Mouse (Mus musculus): ENCODE results near the gene Hoxa5. TPM values are rescaled to one million over a fixed set of nuclear protein-coding genes. Genes with fewer than 3 reads are reported as not detected.

Gene Hoxa5
- total RNA-seq, 1 experiment from 2014 or later, result 3.9 TPM

GRCm38 (mm10) chr6:52228475-52229465, 24.4 kb upstream of the Hoxa5 start:
- no peak; the same call in 1 of the 2 replicates for ATAC-seq (replicated peaks; ENCODE audit: low read depth, poor library complexity, severe bottlenecking)

GRCm38 (mm10) chr6:52227470-52228222, 23.3 kb upstream of the Hoxa5 start:
- ATAC-seq (replicated peaks; ENCODE audit: low read depth, poor library complexity, severe bottlenecking), result no peak

- ATAC-seq (replicated peaks; ENCODE audit: low read depth, poor library complexity, severe bottlenecking), result no peak
These were observed 22.3 kb upstream of the Hoxa5 start for GRCm38 (mm10) chr6:52226569-52227257.

- ATAC-seq (replicated peaks; ENCODE audit: low read depth, poor library complexity, severe bottlenecking), result peak; percentile 57
These were observed 21.5 kb upstream of the Hoxa5 start for GRCm38 (mm10) chr6:52225612-52226568.

DNA sequence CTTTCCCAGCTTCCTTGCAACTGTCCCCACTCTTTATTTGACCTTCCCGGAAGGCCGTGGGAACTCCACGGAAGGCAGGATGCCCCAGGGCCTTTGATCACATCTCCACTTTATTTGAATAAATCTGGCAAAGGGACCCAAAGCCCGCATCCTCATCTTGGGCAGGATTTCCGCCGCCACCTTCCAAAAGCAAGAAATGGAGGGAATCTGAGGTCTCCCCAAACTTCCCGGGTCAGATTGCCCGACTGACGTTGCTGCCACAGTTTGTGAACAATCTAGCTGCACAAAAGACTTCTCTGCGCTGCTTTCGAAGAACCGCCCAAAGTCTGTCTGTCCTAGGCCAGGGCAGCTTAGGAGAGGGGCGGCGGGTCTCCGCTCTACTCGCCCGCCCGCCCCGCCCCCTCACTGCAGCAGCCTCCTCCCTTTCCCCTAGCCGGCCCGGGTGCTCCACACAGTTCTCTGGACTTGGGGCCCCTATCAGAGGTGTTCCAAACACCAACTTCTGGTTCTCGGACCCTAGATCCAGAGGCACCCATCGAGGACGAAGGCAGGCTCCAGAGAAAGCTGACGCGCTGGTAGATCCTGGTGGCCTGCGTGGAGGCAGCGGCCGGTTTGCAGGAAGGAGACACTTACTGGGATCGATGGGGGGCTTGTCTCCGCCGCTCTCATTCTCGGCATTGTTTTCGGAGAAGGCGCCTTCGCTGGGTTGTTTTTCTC, 20.7 kb upstream of the Hoxa5 start:
- ATAC-seq (replicated peaks; ENCODE audit: low read depth, poor library complexity, severe bottlenecking), result no peak

DNA sequence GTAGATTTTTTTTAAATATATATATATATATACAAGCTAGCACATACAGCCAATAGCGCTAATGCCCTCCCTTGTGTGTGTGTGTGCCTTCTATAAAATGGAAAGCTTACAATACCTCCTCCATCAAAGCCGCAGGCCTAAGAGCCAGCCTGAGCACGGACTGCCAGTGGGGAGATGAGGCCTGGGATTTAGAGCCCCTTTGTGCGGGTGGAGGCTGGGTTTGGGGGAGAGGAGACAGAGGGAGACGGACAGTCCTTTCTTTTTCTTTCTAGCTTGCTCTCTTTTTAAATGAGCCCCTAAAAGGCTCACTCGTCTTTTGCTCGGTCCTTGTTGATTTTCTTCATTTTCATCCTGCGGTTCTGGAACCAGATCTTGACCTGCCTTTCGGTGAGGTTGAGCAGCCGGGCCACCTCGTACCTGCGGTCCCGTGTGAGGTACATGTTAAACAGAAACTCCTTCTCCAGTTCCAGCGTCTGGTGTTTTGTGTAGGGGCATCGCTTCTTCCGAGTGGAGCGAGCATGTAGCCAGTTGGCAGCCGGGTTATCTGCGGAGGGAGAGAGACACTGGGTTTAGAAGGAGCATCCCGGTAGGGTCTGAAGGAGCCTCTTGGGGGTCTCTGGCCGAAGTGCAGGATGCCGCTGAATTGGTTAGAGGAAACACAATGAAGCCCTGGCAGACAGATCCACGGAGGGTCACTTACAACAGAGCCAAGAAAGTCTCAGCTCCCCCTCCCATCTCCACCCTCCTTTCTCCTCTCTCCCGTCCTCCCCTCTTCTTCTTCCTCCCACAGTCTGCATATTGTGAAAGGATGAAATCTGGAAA, 19.8 kb upstream of the Hoxa5 start:
- ATAC-seq (replicated peaks; ENCODE audit: low read depth, poor library complexity, severe bottlenecking), result no peak

DNA sequence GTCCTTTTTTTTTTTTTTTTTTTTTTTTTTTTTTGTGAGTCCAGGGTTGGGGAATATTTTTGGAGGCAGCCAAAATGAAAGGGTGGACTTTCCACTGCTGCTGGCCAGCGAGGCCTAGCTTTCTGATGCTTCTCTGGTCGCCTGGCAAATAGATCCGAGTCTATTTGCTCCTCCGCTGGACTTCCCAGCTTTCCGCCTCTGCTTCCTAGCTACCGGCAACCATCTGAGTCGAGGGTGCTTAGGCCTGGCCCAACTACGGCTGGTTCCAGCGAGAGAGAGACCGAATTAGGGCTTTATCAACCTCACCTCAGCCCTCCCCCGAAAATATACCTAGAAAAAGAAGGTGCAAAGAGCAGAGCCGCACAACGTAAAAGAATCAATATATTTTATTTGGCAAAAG, 18.3 kb upstream of the Hoxa5 start:
- no peak for ATAC-seq (replicated peaks; ENCODE audit: low read depth, poor library complexity, severe bottlenecking)

DNA sequence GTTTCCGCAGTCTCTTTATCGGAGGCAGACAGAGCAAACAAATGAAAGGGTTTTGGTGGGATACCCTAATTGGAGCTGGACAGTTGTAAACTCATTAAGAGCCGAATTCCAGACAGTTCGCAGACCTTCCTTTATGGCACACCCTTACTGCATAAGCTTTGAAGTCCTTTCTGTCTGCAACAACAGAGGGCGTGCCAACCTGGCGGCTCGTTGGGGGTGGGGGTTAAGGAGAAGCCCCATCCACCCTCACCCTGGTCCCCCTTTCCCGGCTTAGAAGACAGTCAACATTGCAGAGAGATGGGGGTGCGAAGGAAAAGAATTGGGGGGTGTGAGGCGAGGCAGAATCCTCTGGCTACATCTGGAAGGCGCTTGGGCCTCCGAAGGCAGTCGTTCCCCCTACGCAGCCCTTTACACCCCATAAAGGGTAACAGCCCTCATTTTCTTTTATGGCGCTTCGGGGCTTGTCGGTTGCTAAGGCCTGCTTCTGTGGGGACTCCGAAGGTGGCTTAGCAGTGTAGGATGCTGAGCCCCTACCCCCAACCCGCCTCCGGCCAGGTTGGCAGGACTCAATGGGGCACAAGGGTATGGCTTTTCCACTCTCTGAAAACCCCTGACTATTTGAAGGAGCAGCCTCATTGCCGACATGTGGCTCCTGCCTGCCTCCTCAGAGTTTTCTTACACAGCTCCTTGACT, 17.8 kb upstream of the Hoxa5 start:
- 0 out of 2 replicates have a peak, but pooled peaks have one; percentile 5 for ATAC-seq (replicated peaks; ENCODE audit: low read depth, poor library complexity, severe bottlenecking)

- peak; percentile 61 for ATAC-seq (replicated peaks; ENCODE audit: low read depth, poor library complexity, severe bottlenecking)
These were observed 17.1 kb upstream of the Hoxa5 start, which contains the start of gene Hoxa7 for GRCm38 (mm10) chr6:52221337-52221992. Hoxa7 (minus strand) TSS chr6:52221854.

GRCm38 (mm10) chr6:52220865-52221310, 16.5 kb upstream of the Hoxa5 start:
- ATAC-seq (replicated peaks; ENCODE audit: low read depth, poor library complexity, severe bottlenecking), result no peak

- ATAC-seq (replicated peaks; ENCODE audit: low read depth, poor library complexity, severe bottlenecking), result no peak; the same call in 1 of the 2 replicates
These were observed 15.8 kb upstream of the Hoxa5 start for GRCm38 (mm10) chr6:52220003-52220864.

DNA sequence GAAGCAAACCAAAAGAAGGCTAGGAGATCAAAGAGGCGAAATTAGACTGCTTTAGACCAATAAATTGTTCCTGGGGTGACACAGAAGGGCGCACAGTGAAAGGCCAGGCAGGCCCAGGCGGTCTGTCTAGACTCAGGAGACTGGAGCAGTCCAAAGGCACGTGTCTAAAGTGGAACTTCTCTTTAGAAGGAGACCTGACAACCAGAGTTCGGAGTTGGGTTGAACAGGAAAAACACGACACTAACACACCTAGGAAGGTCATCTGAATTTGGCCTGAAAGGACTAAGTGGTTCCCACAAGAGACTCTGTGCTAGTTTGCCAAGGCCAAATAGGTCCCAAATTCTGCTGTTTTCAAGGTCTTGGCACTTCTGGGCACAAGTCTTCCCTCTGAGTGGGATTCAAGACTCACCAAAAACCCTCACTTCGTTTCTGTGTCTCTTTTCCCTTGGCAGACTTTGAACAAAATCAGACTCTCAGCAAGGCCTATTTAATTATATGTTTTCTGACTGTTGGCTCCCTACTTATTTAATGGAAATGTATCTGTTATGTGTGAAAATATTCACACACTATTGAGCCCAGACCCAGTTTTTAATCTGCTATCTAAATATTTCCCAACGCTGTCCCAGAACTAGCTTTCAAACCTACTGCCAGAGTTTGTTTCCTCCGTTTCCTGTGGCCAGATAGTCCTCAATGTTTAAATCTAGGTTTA, 15.0 kb upstream of the Hoxa5 start:
- no peak for ATAC-seq (replicated peaks; ENCODE audit: low read depth, poor library complexity, severe bottlenecking)

DNA sequence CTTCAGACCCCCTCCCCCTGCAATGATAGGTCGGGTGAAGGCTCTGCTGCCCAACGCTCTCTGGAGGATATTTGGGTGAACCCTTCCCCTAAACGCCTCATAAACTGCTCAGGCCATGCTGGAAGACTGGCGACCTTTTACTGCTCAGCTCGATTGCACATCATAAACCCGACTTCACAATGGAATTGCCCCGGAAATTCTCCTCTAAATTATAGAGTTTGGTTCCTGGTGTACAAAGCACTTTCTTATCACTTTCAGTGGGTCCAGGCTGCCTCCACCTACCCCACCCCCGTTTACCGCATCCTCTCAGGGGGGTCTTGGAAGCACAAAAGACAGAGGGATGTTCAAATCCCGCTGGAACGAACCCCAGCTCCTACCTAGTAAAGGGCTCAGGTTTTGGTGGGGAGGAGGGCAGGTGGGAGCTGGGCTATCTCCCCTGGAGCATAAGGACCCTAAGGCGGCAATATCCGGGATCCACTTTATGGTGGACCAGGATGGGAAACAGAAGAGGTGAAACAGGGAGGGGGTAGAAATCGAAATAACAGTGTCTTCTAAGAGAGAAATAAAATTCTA, 14.3 kb upstream of the Hoxa5 start:
- no peak for ATAC-seq (replicated peaks; ENCODE audit: low read depth, poor library complexity, severe bottlenecking)

- ATAC-seq (replicated peaks; ENCODE audit: low read depth, poor library complexity, severe bottlenecking), result no peak
These were observed 13.7 kb upstream of the Hoxa5 start for GRCm38 (mm10) chr6:52217895-52218642.
